Mouse (Mus musculus) embryonic facial prominence, embryonic 14.5 days (tissue): ENCODE results near the gene Tmem88. TPM values are rescaled to one million over a fixed set of nuclear protein-coding genes. Genes with fewer than 3 reads are reported as not detected.
"Not testable (repeated sequence)": the region's sequence is repeated elsewhere in the genome, so short reads cannot be mapped to it uniquely, and the experiment has no call there.

Source experiments
- ATAC-seq: fragments of 200-750 bp; cut with Nextera tagmentation; 2 replicates; pipeline ENCODE4 v1.8.0; 2017; ENCODE audit warnings: low read depth, moderate number of reproducible peaks, moderate TSS enrichment
- DNase-seq: peaks from one replicate; pipeline ENCODE4 v3.0.0-alpha.2; 2015; ENCODE audit warnings: low spot score
- H3K27ac ChIP-seq: fragments of 300-500 bp; sonication (generic); replicated peaks from 2 replicates; pipeline ENCODE4 v1.5.1; 2014; ENCODE audit warnings: low read depth, mild to moderate bottlenecking, low read length, moderate library complexity
- H3K27me3 ChIP-seq: fragments of 300-500 bp; sonication (generic); replicated peaks from 2 replicates; pipeline ENCODE4 v1.6.1; 2014; ENCODE audit warnings: low read length; ENCODE audit not compliant: control insufficient read depth, insufficient read depth
- H3K36me3 ChIP-seq: fragments of 300-500 bp; sonication (generic); 2 replicates; pipeline ENCODE4 v1.6.1; 2014; ENCODE audit warnings: low read length, mixed read lengths; ENCODE audit not compliant: control insufficient read depth, insufficient read depth
- H3K4me1 ChIP-seq: fragments of 300-500 bp; sonication (generic); 2 replicates; pipeline ENCODE4 v1.6.1; 2014; ENCODE audit warnings: antibody characterized with exemption, low read length; ENCODE audit not compliant: control insufficient read depth, insufficient read depth
- H3K4me2 ChIP-seq: fragments of 300-500 bp; sonication (generic); 2 replicates; pipeline ENCODE4 v1.6.1; 2014; ENCODE audit warnings: low read depth, mild to moderate bottlenecking, low read length, moderate library complexity, mixed read lengths
- H3K4me3 ChIP-seq: fragments of 300-500 bp; sonication (generic); 2 replicates; pipeline ENCODE4 v1.5.1; 2014; ENCODE audit warnings: low read depth, mild to moderate bottlenecking, low read length
- H3K9ac ChIP-seq: fragments of 300-500 bp; sonication (generic); 2 replicates; pipeline ENCODE4 v1.6.1; 2014; ENCODE audit warnings: low read depth, mild to moderate bottlenecking, low read length, moderate library complexity, mixed read lengths
- H3K9me3 ChIP-seq: fragments of 300-500 bp; sonication (generic); 2 replicates; pipeline ENCODE4 v1.6.1; 2016; ENCODE audit warnings: low read length; ENCODE audit not compliant: control insufficient read depth
- WGBS: fragments of 180-500 bp; shearing (Covaris S2); extraction: QIAGEN DNeasy Blood & Tissue Kit; methylation state at CpG from one replicate; pipeline ENCODE4 v1.1.7; 2014; 5-methylcytosine and 5-hydroxymethylcytosine counted together
- polyA plus RNA-seq: library from polyadenylated mRNA; unstranded; fragments of >200 nt; fragmentation: Nextera tagmentation; extraction: Ambion mirVana; gene quantifications from 2 replicates; pipeline ENCODE4 v1.2.1, GENCODE M21; 2014

Tmem88 gene
- polyA plus RNA-seq, 1 experiment from 2014 or later = 19.2 TPM

GRCm38 (mm10) chr11:69395634-69396373 is 2.2 kb downstream of the Tmem88 start:
- DNase-seq = peak; percentile 100
- peaks cover 18% of the 10 kb centered on the region for H3K4me1 ChIP-seq
- peaks cover 26% of the 10 kb centered on the region for H3K36me3 ChIP-seq
- peak overlapping the region; percentile 94 for H3K27ac ChIP-seq
- peak overlapping the region; percentile 55 for H3K4me3 ChIP-seq
- WGBS = under 1% methylated on average over 43 of the region's 48 CpGs
- peak overlapping the region; percentile 85 for H3K9ac ChIP-seq
- H3K4me2 ChIP-seq = peak overlapping the region; percentile 61
- no peaks in the 10 kb centered on the region; the same call in 1 of the 2 replicates for H3K27me3 ChIP-seq
- ATAC-seq = peak; percentile 91
- H3K9me3 ChIP-seq = no peaks in the 10 kb centered on the region

- H3K27me3 ChIP-seq, H3K9me3 ChIP-seq: not testable (repeated sequence)
- H3K36me3 ChIP-seq = peaks cover 20% of the 10 kb centered on the region
- peak within 1 kb of the TSS; percentile 85 for H3K9ac ChIP-seq
- ATAC-seq (peak; percentile 80), DNase-seq (peak; percentile 96)
- WGBS = under 1% methylated on average over 16 of the region's 24 CpGs
- H3K4me3 ChIP-seq = peak within 1 kb of the TSS; percentile 55
- peak within 1 kb of the TSS; percentile 94 for H3K27ac ChIP-seq
- H3K4me2 ChIP-seq = peak within 1 kb of the TSS; percentile 61
- H3K4me1 ChIP-seq = peaks cover 18% of the 10 kb centered on the region
Measured at GRCm38 (mm10) chr11:69395235-69395633, 2.8 kb downstream of the Tmem88 start, which contains the start of the genes Naa38 and Cyb5d1. TSS of gene Naa38 (plus strand) at chr11:69395487. TSS of gene Cyb5d1 (minus strand) at chr11:69395631.

GRCm38 (mm10) chr11:69394591-69395167 is 3.4 kb downstream of the Tmem88 start:
- not testable (repeated sequence) for H3K27me3 ChIP-seq, DNase-seq, H3K9me3 ChIP-seq, ATAC-seq
- Histone ChIP-seq H3K4me2 (peak overlapping the region; percentile 61), H3K4me1 (peaks cover 24% of the 10 kb centered on the region), H3K4me3 (peak overlapping the region; percentile 55), H3K27ac (peak overlapping the region; percentile 94), H3K9ac (peak overlapping the region; percentile 85), H3K36me3 (peaks cover 14% of the 10 kb centered on the region)
- 1% methylated on average over 31 of the region's 31 CpGs for WGBS

- H3K27me3 ChIP-seq = no peaks in the 10 kb centered on the region
- 0 out of 2 replicates have a peak overlapping the region, but pooled peaks have one; percentile 25 for H3K9ac ChIP-seq
- H3K4me2 ChIP-seq = peak overlapping the region; percentile 23; the same call in 1 of the 2 replicates
- H3K4me1 ChIP-seq = peaks cover 7% of the 10 kb centered on the region; the same call in 1 of the 2 replicates
- ATAC-seq (peak; percentile 31), DNase-seq (peak; percentile 90)
- WGBS = 51% methylated on average over 10 of the region's 10 CpGs
- H3K4me3 ChIP-seq = no peak overlapping the region
- H3K36me3 ChIP-seq = 0 out of 2 replicates have a peak, but pooled peaks cover 4% of the 10 kb centered on the region
- no peak overlapping the region for H3K27ac ChIP-seq
- H3K9me3 ChIP-seq = no peaks in the 10 kb centered on the region
Measured at GRCm38 (mm10) chr11:69390400-69391034, 7.5 kb downstream of the Tmem88 start.

- Histone ChIP-seq H3K4me1 (peaks cover 7% of the 10 kb centered on the region; the same call in 1 of the 2 replicates), H3K36me3 (0 out of 2 replicates have a peak, but pooled peaks cover 4% of the 10 kb centered on the region), H3K9ac (0 out of 2 replicates have a peak overlapping the region, but pooled peaks have one; percentile 25), H3K27me3 (no peaks in the 10 kb centered on the region), H3K9me3 (no peaks in the 10 kb centered on the region), H3K27ac (no peak overlapping the region), H3K4me3 (no peak overlapping the region), H3K4me2 (peak overlapping the region; percentile 23; the same call in 1 of the 2 replicates)
- DNase-seq (no peak), ATAC-seq (peak; percentile 26)
- WGBS = 55% methylated on average over 14 of the region's 14 CpGs
Measured at GRCm38 (mm10) chr11:69389531-69390399, 8.3 kb downstream of the Tmem88 start.

GRCm38 (mm10) chr11:69388680-69389079 is 9.4 kb downstream of the Tmem88 start:
- Histone ChIP-seq H3K36me3 (0 out of 2 replicates have a peak, but pooled peaks cover 4% of the 10 kb centered on the region), H3K4me3 (no peak overlapping the region), H3K4me1 (peaks cover 7% of the 10 kb centered on the region; the same call in 1 of the 2 replicates), H3K27me3 (no peaks in the 10 kb centered on the region), H3K4me2 (no peak overlapping the region), H3K9me3 (no peaks in the 10 kb centered on the region), H3K9ac (no peak overlapping the region), H3K27ac (no peak overlapping the region)
- ATAC-seq (no peak), DNase-seq (no peak)
- WGBS = 91% methylated on average over 4 of the region's 4 CpGs

- WGBS = 78% methylated on average over 7 of the region's 7 CpGs
- Histone ChIP-seq H3K4me3 (no peak overlapping the region), H3K27ac (no peak overlapping the region), H3K9ac (no peak overlapping the region), H3K4me2 (no peak overlapping the region), H3K27me3 (no peaks in the 10 kb centered on the region), H3K4me1 (peaks cover 10% of the 10 kb centered on the region), H3K9me3 (no peaks in the 10 kb centered on the region), H3K36me3 (no peaks in the 10 kb centered on the region)
- DNase-seq (no peak), ATAC-seq (no peak)
Measured at GRCm38 (mm10) chr11:69386758-69387157, 11.3 kb downstream of the Tmem88 start.

- no peak for DNase-seq
Measured at GRCm38 (mm10) chr11:69384979-69385378, 13.1 kb downstream of the Tmem88 start.

More at GRCm38 (mm10) chr11:69384979-69385378, 13.1 kb downstream of the Tmem88 start:
- Histone ChIP-seq H3K4me2 (no peak overlapping the region), H3K4me1 (peaks cover 7% of the 10 kb centered on the region), H3K36me3 (no peaks in the 10 kb centered on the region), H3K4me3 (no peak overlapping the region), H3K9me3 (no peaks in the 10 kb centered on the region), H3K27me3 (no peaks in the 10 kb centered on the region), H3K27ac (no peak overlapping the region), H3K9ac (no peak overlapping the region)
- 70% methylated on average over 6 of the region's 6 CpGs for WGBS
- no peak for ATAC-seq
